Mouse (Mus musculus): ENCODE results near the gene A830031A19Rik.

DNA sequence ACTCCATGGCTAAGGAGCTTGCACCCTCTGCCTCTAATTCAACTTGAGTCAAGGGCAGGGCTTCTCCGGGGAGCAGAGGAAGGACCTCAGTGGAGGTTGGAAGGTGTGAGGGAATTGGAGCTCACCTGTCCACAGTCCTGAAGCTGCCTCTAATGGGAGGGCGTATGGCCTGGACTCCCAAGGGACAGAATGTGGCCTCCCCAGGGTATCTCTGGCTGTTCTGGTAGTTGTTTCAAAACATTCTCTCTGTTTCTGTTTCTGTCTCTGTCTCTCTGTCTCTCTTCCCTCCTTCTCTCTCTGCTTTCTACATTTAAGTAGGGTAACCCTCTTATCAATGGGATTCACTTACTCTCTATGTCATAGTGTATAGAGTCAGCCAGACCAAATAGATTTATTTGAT is 41.2 kb upstream of the A830031A19Rik start:
- TF ChIP-seq CTCF (IDR thresholded peaks at IDR 0.05; ENCODE audit: insufficient read depth, low read depth, low read length), result no peak
- no peak for TF ChIP-seq POLR2A (IDR thresholded peaks at IDR 0.05; ENCODE audit: insufficient read depth, low read depth, low read length)
